Mouse (Mus musculus): ENCODE data around the gene Flcn. TPM values are rescaled to one million over a fixed set of nuclear protein-coding genes. Genes with fewer than 3 reads are reported as not detected.
A peak's percentile ranks its signal among the peaks of the same experiment; 100 is the strongest.

Gene Flcn
- polyA plus RNA-seq, 1 experiment from 2014 or later = 26.9 TPM

GRCm38 (mm10) chr11:59759626-59760025 is 50.2 kb downstream of the Flcn start:
- peak overlapping the region; percentile 84 for H3K27ac ChIP-seq (replicated peaks)
- H3K9ac ChIP-seq = peak overlapping the region; percentile 34
- 78% methylated on average over 2 of the region's 2 CpGs for WGBS
- ATAC-seq (ENCODE audit: extremely low read depth, insufficient number of reproducible peaks, low FRiP score, low TSS enrichment) = no peak
- peaks cover 28% of the 10 kb centered on the region for H3K4me1 ChIP-seq
- no peak overlapping the region for H3K4me3 ChIP-seq
- no peaks in the 10 kb centered on the region for H3K9me3 ChIP-seq
- no peaks in the 10 kb centered on the region for H3K27me3 ChIP-seq (replicated peaks)
- H3K4me2 ChIP-seq = peak overlapping the region; percentile 30
- peaks cover 99% of the 10 kb centered on the region for H3K36me3 ChIP-seq

- WGBS = 35% methylated on average over 4 of the region's 4 CpGs
- H3K9me3 ChIP-seq = no peaks in the 10 kb centered on the region
- H3K4me1 ChIP-seq = peaks cover 28% of the 10 kb centered on the region
- H3K36me3 ChIP-seq = peaks cover 99% of the 10 kb centered on the region
- peak overlapping the region; percentile 34 for H3K9ac ChIP-seq
- peak; percentile 34; the same call in 1 of the 2 replicates for ATAC-seq (ENCODE audit: extremely low read depth, insufficient number of reproducible peaks, low FRiP score, low TSS enrichment)
- H3K27me3 ChIP-seq (replicated peaks) = no peaks in the 10 kb centered on the region
- H3K27ac ChIP-seq (replicated peaks) = peak overlapping the region; percentile 84
- no peak overlapping the region for H3K4me3 ChIP-seq
- peak overlapping the region; percentile 30 for H3K4me2 ChIP-seq
Measured at GRCm38 (mm10) chr11:59759178-59759577, 50.6 kb downstream of the Flcn start.

- H3K4me1 ChIP-seq = peaks cover 28% of the 10 kb centered on the region
- H3K36me3 ChIP-seq = peaks cover 99% of the 10 kb centered on the region
- H3K9me3 ChIP-seq = no peaks in the 10 kb centered on the region
- H3K27me3 ChIP-seq (replicated peaks) = no peaks in the 10 kb centered on the region
- WGBS = 75% methylated on average over 9 of the region's 9 CpGs
- no peak for ATAC-seq (ENCODE audit: extremely low read depth, insufficient number of reproducible peaks, low FRiP score, low TSS enrichment)
- H3K9ac ChIP-seq = peak overlapping the region; percentile 34
- H3K27ac ChIP-seq (replicated peaks) = peak overlapping the region; percentile 84
- H3K4me3 ChIP-seq = no peak overlapping the region
- peak overlapping the region; percentile 30; the same call in 1 of the 2 replicates for H3K4me2 ChIP-seq
Measured at GRCm38 (mm10) chr11:59758191-59758985, 51.4 kb downstream of the Flcn start.

GRCm38 (mm10) chr11:59756351-59756750 is 53.5 kb downstream of the Flcn start:
- Histone ChIP-seq H3K4me1 (peaks cover 28% of the 10 kb centered on the region), H3K27me3 (replicated peaks) (no peaks in the 10 kb centered on the region), H3K4me3 (no peak overlapping the region), H3K36me3 (peaks cover 100% of the 10 kb centered on the region), H3K9ac (no peak overlapping the region), H3K9me3 (no peaks in the 10 kb centered on the region), H3K27ac (replicated peaks) (no peak overlapping the region), H3K4me2 (no peak overlapping the region)
- 84% methylated on average over 4 of the region's 4 CpGs for WGBS
- no peak for ATAC-seq (ENCODE audit: extremely low read depth, insufficient number of reproducible peaks, low FRiP score, low TSS enrichment)

GRCm38 (mm10) chr11:59754504-59754903 is 55.3 kb downstream of the Flcn start:
- ATAC-seq (ENCODE audit: extremely low read depth, insufficient number of reproducible peaks, low FRiP score, low TSS enrichment) = no peak
- Histone ChIP-seq H3K9ac (no peak overlapping the region), H3K27ac (replicated peaks) (no peak overlapping the region), H3K27me3 (replicated peaks) (no peaks in the 10 kb centered on the region), H3K36me3 (peaks cover 100% of the 10 kb centered on the region), H3K4me2 (no peak overlapping the region), H3K9me3 (no peaks in the 10 kb centered on the region), H3K4me1 (peaks cover 20% of the 10 kb centered on the region), H3K4me3 (no peak overlapping the region)
- 84% methylated on average over 6 of the region's 6 CpGs for WGBS

GRCm38 (mm10) chr11:59749050-59749449 is 60.8 kb downstream of the Flcn start:
- no peak overlapping the region for H3K4me3 ChIP-seq
- WGBS = 81% methylated on average over 3 of the region's 3 CpGs
- no peaks in the 10 kb centered on the region for H3K4me1 ChIP-seq
- H3K27me3 ChIP-seq (replicated peaks) = no peaks in the 10 kb centered on the region
- ATAC-seq (ENCODE audit: extremely low read depth, insufficient number of reproducible peaks, low FRiP score, low TSS enrichment) = no peak
- peaks cover 90% of the 10 kb centered on the region for H3K36me3 ChIP-seq
- H3K4me2 ChIP-seq = no peak overlapping the region
- no peaks in the 10 kb centered on the region for H3K9me3 ChIP-seq
- H3K27ac ChIP-seq (replicated peaks) = no peak overlapping the region
- H3K9ac ChIP-seq = no peak overlapping the region

- 89% methylated on average over 2 of the region's 2 CpGs for WGBS
- ATAC-seq (ENCODE audit: extremely low read depth, insufficient number of reproducible peaks, low FRiP score, low TSS enrichment) = no peak
- H3K4me1 ChIP-seq = no peaks in the 10 kb centered on the region
- no peak overlapping the region for H3K4me3 ChIP-seq
- no peak overlapping the region for H3K27ac ChIP-seq (replicated peaks)
- H3K9me3 ChIP-seq = no peaks in the 10 kb centered on the region
- H3K4me2 ChIP-seq = no peak overlapping the region
- H3K36me3 ChIP-seq = peaks cover 90% of the 10 kb centered on the region
- H3K9ac ChIP-seq = no peak overlapping the region
- H3K27me3 ChIP-seq (replicated peaks) = no peaks in the 10 kb centered on the region
Measured at GRCm38 (mm10) chr11:59746614-59747013, 63.2 kb downstream of the Flcn start.

- H3K27me3 ChIP-seq (replicated peaks) = no peaks in the 10 kb centered on the region
- no peak overlapping the region for H3K9ac ChIP-seq
- H3K4me2 ChIP-seq = no peak overlapping the region
- ATAC-seq (ENCODE audit: extremely low read depth, insufficient number of reproducible peaks, low FRiP score, low TSS enrichment) = no peak
- 84% methylated on average over 5 of the region's 5 CpGs for WGBS
- H3K4me3 ChIP-seq = no peak overlapping the region
- no peaks in the 10 kb centered on the region for H3K9me3 ChIP-seq
- H3K4me1 ChIP-seq = no peaks in the 10 kb centered on the region
- no peak overlapping the region for H3K27ac ChIP-seq (replicated peaks)
- H3K36me3 ChIP-seq = peaks cover 90% of the 10 kb centered on the region
Measured at GRCm38 (mm10) chr11:59745851-59746250, 64.0 kb downstream of the Flcn start.

- no peak overlapping the region for H3K27ac ChIP-seq (replicated peaks)
- 90% methylated on average over 4 of the region's 4 CpGs for WGBS
- H3K4me1 ChIP-seq = no peaks in the 10 kb centered on the region
- H3K9ac ChIP-seq = no peak overlapping the region
- no peaks in the 10 kb centered on the region for H3K9me3 ChIP-seq
- ATAC-seq (ENCODE audit: extremely low read depth, insufficient number of reproducible peaks, low FRiP score, low TSS enrichment) = no peak
- no peak overlapping the region for H3K4me2 ChIP-seq
- no peaks in the 10 kb centered on the region for H3K27me3 ChIP-seq (replicated peaks)
- no peak overlapping the region for H3K4me3 ChIP-seq
- H3K36me3 ChIP-seq = peaks cover 90% of the 10 kb centered on the region
Measured at GRCm38 (mm10) chr11:59744374-59744773, 65.4 kb downstream of the Flcn start.

- Histone ChIP-seq H3K9me3 (no peaks in the 10 kb centered on the region), H3K4me1 (no peaks in the 10 kb centered on the region), H3K36me3 (peaks cover 90% of the 10 kb centered on the region), H3K27ac (replicated peaks) (no peak overlapping the region), H3K4me2 (no peak overlapping the region), H3K9ac (no peak overlapping the region), H3K27me3 (replicated peaks) (no peaks in the 10 kb centered on the region), H3K4me3 (no peak overlapping the region)
- ATAC-seq (ENCODE audit: extremely low read depth, insufficient number of reproducible peaks, low FRiP score, low TSS enrichment) = no peak
- WGBS = 100% methylated on average over 1 of the region's 1 CpGs
Measured at GRCm38 (mm10) chr11:59743712-59744111, 66.1 kb downstream of the Flcn start.

GRCm38 (mm10) chr11:59743307-59743706 is 66.5 kb downstream of the Flcn start:
- 87% methylated on average over 2 of the region's 2 CpGs for WGBS
- Histone ChIP-seq H3K27me3 (replicated peaks) (no peaks in the 10 kb centered on the region), H3K27ac (replicated peaks) (no peak overlapping the region), H3K9me3 (no peaks in the 10 kb centered on the region), H3K36me3 (peaks cover 90% of the 10 kb centered on the region), H3K4me3 (no peak overlapping the region), H3K9ac (no peak overlapping the region), H3K4me1 (no peaks in the 10 kb centered on the region), H3K4me2 (no peak overlapping the region)
- no peak for ATAC-seq (ENCODE audit: extremely low read depth, insufficient number of reproducible peaks, low FRiP score, low TSS enrichment)

GRCm38 (mm10) chr11:59741915-59742314 is 67.9 kb downstream of the Flcn start:
- Histone ChIP-seq H3K27me3 (replicated peaks) (no peaks in the 10 kb centered on the region), H3K4me1 (no peaks in the 10 kb centered on the region), H3K36me3 (peaks cover 99% of the 10 kb centered on the region), H3K9ac (no peak overlapping the region), H3K9me3 (no peaks in the 10 kb centered on the region), H3K27ac (replicated peaks) (no peak overlapping the region), H3K4me3 (no peak overlapping the region), H3K4me2 (no peak overlapping the region)
- WGBS = 89% methylated on average over 5 of the region's 5 CpGs
- ATAC-seq (ENCODE audit: extremely low read depth, insufficient number of reproducible peaks, low FRiP score, low TSS enrichment) = no peak

Measured in heart, embryonic 13.5 days (tissue).